Mouse (Mus musculus): ENCODE data around the gene Nrm.

GRCm38 (mm10) chr17:35838122-35838544, 23.0 kb upstream of the Nrm start, which contains the start of gene Tubb5:
- TF ChIP-seq GATA1 (IDR thresholded peaks at IDR 0.05; ENCODE audit: low read length) = no peak
- TF ChIP-seq TAL1 (IDR thresholded peaks at IDR 0.05; ENCODE audit: low read length) = no peak
